Mouse (Mus musculus): Measurements from ENCODE around the gene Cyp8b1.

DNA sequence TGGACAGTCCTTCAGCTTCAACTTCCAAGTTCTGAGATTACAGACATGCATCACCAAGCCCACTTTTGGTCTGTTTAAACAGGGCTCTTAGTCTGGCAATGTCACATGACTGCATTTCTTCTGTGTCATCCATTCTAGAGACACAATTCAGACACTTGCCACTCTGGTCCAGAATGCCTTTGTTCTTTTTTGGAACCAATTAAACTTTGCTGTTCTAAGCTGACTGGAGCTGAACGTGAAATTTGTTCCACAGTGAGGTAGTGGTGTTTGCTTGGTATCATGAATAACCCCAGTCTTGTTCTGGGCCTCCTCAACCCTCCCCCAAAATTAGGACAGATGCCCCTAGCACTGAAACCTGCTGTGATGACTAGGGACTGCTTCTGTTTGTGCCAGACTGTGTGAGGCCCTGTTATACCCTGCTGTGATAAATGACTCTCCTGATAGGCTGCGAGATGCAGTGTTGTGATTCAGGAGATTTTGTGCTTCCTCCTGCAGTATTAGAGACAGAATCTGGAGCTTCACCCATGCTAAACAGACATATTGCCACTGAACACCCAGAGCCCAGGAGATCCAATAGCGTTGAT lies 50.6 kb downstream of the Cyp8b1 start:
- TF ChIP-seq HCFC1 (IDR thresholded peaks at IDR 0.05; ENCODE audit: borderline replicate concordance, insufficient read depth, low read length), result no peak
- no peak for TF ChIP-seq CHD2 (IDR thresholded peaks at IDR 0.05; ENCODE audit: low read depth, low read length)
- TF ChIP-seq MAFK (IDR thresholded peaks at IDR 0.05; ENCODE audit: insufficient read depth, low read depth, low read length), result no peak
- no peak for TF ChIP-seq ZC3H11A (IDR thresholded peaks at IDR 0.05; ENCODE audit: borderline replicate concordance, low read depth, low read length)
- TF ChIP-seq ZNF384 (IDR thresholded peaks at IDR 0.05; ENCODE audit: low read depth, low read length), result no peak

Data from ES-E14 (cell line).